Mouse (Mus musculus): ENCODE measurements around the gene Hmmr.
A peak's percentile ranks its signal among the peaks of the same experiment; 100 is the strongest.
"Not testable (repeated sequence)": the region's sequence is repeated elsewhere in the genome, so short reads cannot be mapped to it uniquely, and the experiment has no call there.

The Hmmr gene

GRCm38 (mm10) chr11:40733339-40734174, at the start of gene Hmmr, which contains the start of gene Nudcd2:
TSS of gene Hmmr (minus strand) at chr11:40733422.
TSS of gene Nudcd2 (plus strand) at chr11:40733667.
- peak; percentile 96 for DNase-seq

- DNase-seq, result no peak
Measured at GRCm38 (mm10) chr11:40781857-40782256, 48.6 kb upstream of the Hmmr start.

- peak; percentile 16 for DNase-seq
Measured at GRCm38 (mm10) chr11:40775315-40776269, 42.4 kb upstream of the Hmmr start.

- DNase-seq, result no peak
Measured at GRCm38 (mm10) chr11:40764690-40765089, 31.5 kb upstream of the Hmmr start.

- no peak for DNase-seq
Measured at GRCm38 (mm10) chr11:40763395-40763794, 30.2 kb upstream of the Hmmr start.

- no peak for DNase-seq
Measured at GRCm38 (mm10) chr11:40759896-40760295, 26.7 kb upstream of the Hmmr start.

- DNase-seq, result no peak
Measured at GRCm38 (mm10) chr11:40755968-40756367, 22.7 kb upstream of the Hmmr start.

- peak; percentile 97 for DNase-seq
Measured at GRCm38 (mm10) chr11:40755109-40755627, 21.9 kb upstream of the Hmmr start, which contains the start of gene Ccng1. TSS of gene Ccng1 (minus strand) at chr11:40755311.

- DNase-seq, result no peak
Measured at GRCm38 (mm10) chr11:40754664-40755107, 21.5 kb upstream of the Hmmr start.

GRCm38 (mm10) chr11:40753836-40754235, 20.6 kb upstream of the Hmmr start:
- DNase-seq, result no peak

GRCm38 (mm10) chr11:40747716-40748115, 14.5 kb upstream of the Hmmr start:
- no peak for DNase-seq

- no peak for DNase-seq
Measured at GRCm38 (mm10) chr11:40746361-40746760, 13.1 kb upstream of the Hmmr start.

- DNase-seq, result no peak
Measured at GRCm38 (mm10) chr11:40744348-40744747, 11.1 kb upstream of the Hmmr start.

GRCm38 (mm10) chr11:40741605-40742262, 8.5 kb upstream of the Hmmr start:
- DNase-seq, result no peak

GRCm38 (mm10) chr11:40737369-40737768, 4.1 kb upstream of the Hmmr start:
- no peak for DNase-seq

- no peak for DNase-seq
Measured at GRCm38 (mm10) chr11:40734251-40734752, 1.1 kb upstream of the Hmmr start.

GRCm38 (mm10) chr11:40732997-40733338, 254 bp downstream of the Hmmr start:
- no peak for DNase-seq

- no peak for DNase-seq
Measured at GRCm38 (mm10) chr11:40718324-40718723, 14.9 kb downstream of the Hmmr start.

- no peak for DNase-seq
Measured at GRCm38 (mm10) chr11:40715524-40715923, 17.7 kb downstream of the Hmmr start.

GRCm38 (mm10) chr11:40713858-40714257, 19.4 kb downstream of the Hmmr start:
- peak; percentile 41 for DNase-seq

- DNase-seq, result not testable (repeated sequence)
Measured at GRCm38 (mm10) chr11:40709899-40710298, 23.3 kb downstream of the Hmmr start.

GRCm38 (mm10) chr11:40695103-40695502, 38.1 kb downstream of the Hmmr start, which contains the start of gene Mat2b:
TSS of gene Mat2b (minus strand) at chr11:40695203.
- no peak for DNase-seq
